Mouse (Mus musculus) hindbrain, embryonic 12.5 days (tissue): ENCODE data around the gene Camk2n1. TPM values are rescaled to one million over a fixed set of nuclear protein-coding genes. Genes with fewer than 3 reads are reported as not detected.

Experiments used
- ATAC-seq: fragments of 200-750 bp; cut with Nextera tagmentation; 2 replicates; pipeline ENCODE4 v1.8.0; 2017; ENCODE audit warnings: moderate TSS enrichment; ENCODE audit not compliant: low FRiP score
- H3K27ac ChIP-seq: fragments of 300-500 bp; sonication (generic); 2 replicates; pipeline ENCODE4 v1.5.1; 2016; ENCODE audit warnings: mild to moderate bottlenecking
- H3K27me3 ChIP-seq: fragments of 300-500 bp; sonication (generic); 2 replicates; pipeline ENCODE4 v1.6.1; 2016; ENCODE audit warnings: mild to moderate bottlenecking
- H3K36me3 ChIP-seq: fragments of 300-500 bp; sonication (generic); 2 replicates; pipeline ENCODE4 v1.6.1; 2016; ENCODE audit warnings: mild to moderate bottlenecking
- H3K4me1 ChIP-seq: fragments of 300-500 bp; sonication (generic); 2 replicates; pipeline ENCODE4 v1.6.1; 2016
- H3K4me2 ChIP-seq: fragments of 300-500 bp; sonication (generic); replicated peaks from 2 replicates; pipeline ENCODE4 v1.6.1; 2016; ENCODE audit warnings: mild to moderate bottlenecking
- H3K4me3 ChIP-seq: fragments of 300-500 bp; sonication (generic); 2 replicates; pipeline ENCODE4 v1.5.1; 2016; ENCODE audit warnings: mild to moderate bottlenecking
- H3K9ac ChIP-seq: fragments of 300-500 bp; sonication (generic); 2 replicates; pipeline ENCODE4 v1.6.1; 2016; ENCODE audit warnings: mild to moderate bottlenecking, moderate library complexity
- H3K9me3 ChIP-seq: fragments of 300-500 bp; sonication (generic); replicated peaks from 2 replicates; pipeline ENCODE4 v1.6.1; 2016; ENCODE audit warnings: mild to moderate bottlenecking
- WGBS: fragments of 180-500 bp; shearing (Covaris S2); methylation state at CpG from one replicate; pipeline ENCODE4 v1.1.7; 2016; 5-methylcytosine and 5-hydroxymethylcytosine counted together
- polyA plus RNA-seq: library from polyadenylated mRNA; unstranded; fragments of >200 nt; fragmentation: Nextera tagmentation; extraction: Ambion mirVana; gene quantifications from 2 replicates; pipeline ENCODE4 v1.2.1, GENCODE M21; 2016

Gene Camk2n1
- polyA plus RNA-seq, 1 experiment from 2014 or later, result 7.9 TPM

DNA sequence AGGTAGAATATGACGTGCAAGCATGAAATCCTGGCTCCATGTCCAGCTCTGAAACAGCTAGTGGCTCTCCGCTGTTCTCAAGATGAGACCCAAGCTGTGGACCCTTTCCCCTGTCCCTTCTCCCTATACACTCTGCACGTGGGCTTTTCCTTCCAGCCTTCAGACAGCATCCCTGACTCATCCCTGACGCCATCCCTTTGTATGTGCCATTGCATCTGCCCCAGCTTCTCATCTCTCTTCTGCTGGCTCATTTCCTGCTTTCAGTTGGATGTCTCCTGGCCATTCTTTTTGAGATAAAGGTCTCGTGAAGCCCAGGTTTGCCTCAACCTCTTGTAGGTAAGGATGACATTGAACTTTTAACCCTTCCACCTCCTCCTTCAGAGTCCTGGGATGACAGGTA lies 46.9 kb downstream of the Camk2n1 start:
- H3K27ac ChIP-seq, result no peak overlapping the region
- 0 out of 2 replicates have a peak, but pooled peaks cover 4% of the 10 kb centered on the region for H3K27me3 ChIP-seq
- H3K4me3 ChIP-seq, result no peak overlapping the region
- peaks cover 36% of the 10 kb centered on the region for H3K4me1 ChIP-seq
- no peaks in the 10 kb centered on the region for H3K36me3 ChIP-seq
- no peak overlapping the region for H3K4me2 ChIP-seq
- WGBS, result 88% methylated on average over 5 of the region's 5 CpGs
- no peaks in the 10 kb centered on the region for H3K9me3 ChIP-seq
- H3K9ac ChIP-seq, result no peak overlapping the region
- ATAC-seq, result no peak

DNA sequence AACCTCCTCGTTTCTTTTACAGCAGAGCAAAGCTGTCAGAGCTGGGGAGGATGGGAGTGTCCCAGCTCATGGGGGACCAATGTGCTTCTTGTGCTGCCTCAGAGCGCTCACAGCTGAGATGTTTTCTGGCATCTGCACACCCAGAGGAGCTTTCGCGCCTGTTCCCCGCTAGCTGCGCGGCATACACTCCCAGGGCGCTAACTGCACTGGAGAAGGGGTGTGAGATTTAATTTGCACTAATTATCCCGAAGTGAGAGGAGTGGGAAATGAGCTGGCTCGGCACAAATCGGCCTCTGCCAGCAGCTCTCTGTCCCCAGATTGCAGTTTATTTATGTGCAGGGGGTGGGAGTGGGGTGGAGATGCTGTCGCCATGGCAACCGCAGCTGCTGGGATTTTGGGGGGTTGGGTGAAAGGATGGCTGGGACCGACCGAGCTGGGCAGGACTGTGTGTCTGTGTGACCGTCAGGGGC lies 50.6 kb downstream of the Camk2n1 start:
- H3K9me3 ChIP-seq, result no peaks in the 10 kb centered on the region
- 0 out of 2 replicates have a peak, but pooled peaks cover 4% of the 10 kb centered on the region for H3K27me3 ChIP-seq
- H3K36me3 ChIP-seq, result no peaks in the 10 kb centered on the region
- peak; percentile 93 for ATAC-seq
- H3K4me2 ChIP-seq, result peak overlapping the region; percentile 38
- H3K4me3 ChIP-seq, result no peak overlapping the region
- 0 out of 2 replicates have a peak overlapping the region, but pooled peaks have one; percentile 35 for H3K9ac ChIP-seq
- 2% methylated on average over 16 of the region's 16 CpGs for WGBS
- H3K27ac ChIP-seq, result peak overlapping the region; percentile 76
- peaks cover 24% of the 10 kb centered on the region for H3K4me1 ChIP-seq

DNA sequence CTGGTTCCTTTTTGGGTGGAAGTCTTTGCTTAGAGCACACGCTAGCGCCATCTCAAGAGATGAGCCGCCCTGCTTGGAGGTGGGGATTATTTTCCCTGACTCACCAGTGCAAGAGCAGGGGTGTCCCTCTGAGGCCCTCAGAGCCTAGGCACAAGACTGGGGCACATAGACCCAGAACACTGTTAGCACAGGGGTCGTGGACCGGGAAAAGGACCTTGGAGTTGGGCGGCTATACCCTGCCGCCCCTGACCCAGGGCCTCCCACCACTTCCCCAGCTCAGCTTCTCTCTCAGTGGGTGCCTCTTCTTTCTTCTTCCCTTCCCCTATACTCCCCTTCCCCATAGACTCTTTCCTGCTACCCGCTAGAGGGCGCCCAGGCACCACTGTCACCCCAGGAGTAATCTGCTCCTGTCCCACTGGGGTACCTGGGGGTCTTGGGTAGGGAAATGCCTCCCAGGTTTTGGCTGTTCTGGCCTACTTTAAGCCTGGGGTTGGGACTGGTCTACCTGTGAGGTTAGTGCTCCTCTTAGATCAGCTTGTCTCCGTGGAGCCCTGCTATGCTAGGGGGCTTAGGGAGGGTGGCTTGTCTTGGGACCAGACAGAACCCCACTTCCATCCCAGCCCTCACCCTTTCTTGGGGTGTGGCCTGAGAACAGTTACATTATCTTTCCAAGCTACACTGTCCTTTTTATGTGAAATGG lies 51.2 kb downstream of the Camk2n1 start:
- 5% methylated on average over 10 of the region's 10 CpGs for WGBS
- Histone ChIP-seq H3K4me2 (peak overlapping the region; percentile 38), H3K27ac (peak overlapping the region; percentile 76), H3K4me1 (peaks cover 24% of the 10 kb centered on the region), H3K36me3 (no peaks in the 10 kb centered on the region), H3K9ac (no peak overlapping the region), H3K27me3 (0 out of 2 replicates have a peak, but pooled peaks cover 4% of the 10 kb centered on the region), H3K4me3 (no peak overlapping the region), H3K9me3 (no peaks in the 10 kb centered on the region)
- peak; percentile 67 for ATAC-seq

DNA sequence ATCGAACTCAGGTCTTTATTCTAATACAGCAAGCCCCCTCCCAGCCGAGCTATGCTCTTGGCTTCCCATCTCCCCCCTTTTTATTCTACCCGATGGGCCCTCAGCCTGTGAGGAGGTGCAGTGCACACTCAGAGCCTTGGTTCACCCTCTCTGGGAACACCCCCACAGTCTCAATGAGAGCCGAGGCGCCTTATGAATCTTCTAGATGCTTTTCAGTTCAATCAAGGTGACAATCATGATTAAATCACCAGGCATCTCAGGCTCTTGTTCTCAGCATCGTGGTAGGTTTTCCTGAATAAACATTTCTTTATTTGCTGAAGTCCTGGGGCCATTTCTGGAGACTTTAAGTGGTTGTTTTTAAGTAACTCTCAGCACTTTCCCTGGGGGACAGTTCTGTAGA lies 53.8 kb downstream of the Camk2n1 start:
- Histone ChIP-seq H3K4me3 (no peak overlapping the region), H3K9me3 (no peaks in the 10 kb centered on the region), H3K27me3 (peaks cover 5% of the 10 kb centered on the region; the same call in 1 of the 2 replicates), H3K4me2 (no peak overlapping the region), H3K9ac (no peak overlapping the region), H3K4me1 (peaks cover 24% of the 10 kb centered on the region), H3K27ac (no peak overlapping the region), H3K36me3 (no peaks in the 10 kb centered on the region)
- 61% methylated on average over 6 of the region's 6 CpGs for WGBS
- ATAC-seq, result no peak

Other genes starting within 250 kb of the Camk2n1 start
- gene Hp1bp3, start 238.0 kb upstream of the Camk2n1 start, polyA plus RNA-seq, result 202 and 220 TPM in 2 replicates
- 5.3 and 5.4 TPM in 2 replicates for gene Sh2d5, start 203.9 kb upstream of the Camk2n1 start, polyA plus RNA-seq
- gene Kif17, start 203.9 kb upstream of the Camk2n1 start, polyA plus RNA-seq, result 1.4 and 1.5 TPM in 2 replicates
- gene Ddost, start 149.6 kb upstream of the Camk2n1 start, polyA plus RNA-seq, result 243 and 250 TPM in 2 replicates
- 79.8 and 81.0 TPM in 2 replicates for gene Pink1, start 128.0 kb upstream of the Camk2n1 start, polyA plus RNA-seq
- gene Cda, start 86.3 kb upstream of the Camk2n1 start, polyA plus RNA-seq, result 3.4 and 4.4 TPM in 2 replicates
- 0.69 and 1.2 TPM in 2 replicates for gene Fam43b, start 57.8 kb upstream of the Camk2n1 start, polyA plus RNA-seq
- 16.1 and 22.3 TPM in 2 replicates for gene Mul1, start 19.6 kb upstream of the Camk2n1 start, polyA plus RNA-seq
- gene Vwa5b1, start 181.6 kb downstream of the Camk2n1 start, polyA plus RNA-seq, result 0.87 and 1.0 TPM in 2 replicates